Mouse (Mus musculus) myocyte (in vitro differentiated cells): Measurements from ENCODE around the gene Sh3tc1.

Experiments used
- MAX ChIP-seq: IDR thresholded peaks from one replicate; pipeline ENCODE4 v1.6.1; 2011; ENCODE audit warnings: low read depth, mild to moderate bottlenecking, control low read depth
- MYOD1 ChIP-seq, 3 experiments: IDR thresholded peaks; one replicate each; pipeline ENCODE4 v1.6.1; 2011; ENCODE audit warnings: control low read depth in 2 of 3, low read depth in 2 of 3, mild to moderate bottlenecking in 2 of 3, moderate library complexity in 1 of 3; ENCODE audit not compliant: insufficient read length in 2 of 3, control insufficient read depth in 1 of 3
- MYOG ChIP-seq, 3 experiments: IDR thresholded peaks; one replicate each; pipeline ENCODE4 v1.6.1; 2011; ENCODE audit warnings: control low read depth in 2 of 3, low read depth in 2 of 3, mild to moderate bottlenecking in 2 of 3; ENCODE audit not compliant: insufficient read length in 2 of 3, control insufficient read depth in 1 of 3, insufficient read depth in 1 of 3
- POLR2A ChIP-seq: IDR thresholded peaks from one replicate; pipeline ENCODE4 v1.6.1; 2011; ENCODE audit warnings: low read depth, mild to moderate bottlenecking, control low read depth, moderate library complexity; ENCODE audit not compliant: insufficient read length
- TCF12 ChIP-seq: IDR thresholded peaks from one replicate; pipeline ENCODE4 v1.6.1; 2011; ENCODE audit warnings: mild to moderate bottlenecking, control low read depth; ENCODE audit not compliant: poor library complexity, insufficient read depth, severe bottlenecking
- USF1 ChIP-seq: IDR thresholded peaks from one replicate; pipeline ENCODE4 v1.6.1; 2011; ENCODE audit warnings: low read depth, mild to moderate bottlenecking, control low read depth, moderate library complexity

DNA sequence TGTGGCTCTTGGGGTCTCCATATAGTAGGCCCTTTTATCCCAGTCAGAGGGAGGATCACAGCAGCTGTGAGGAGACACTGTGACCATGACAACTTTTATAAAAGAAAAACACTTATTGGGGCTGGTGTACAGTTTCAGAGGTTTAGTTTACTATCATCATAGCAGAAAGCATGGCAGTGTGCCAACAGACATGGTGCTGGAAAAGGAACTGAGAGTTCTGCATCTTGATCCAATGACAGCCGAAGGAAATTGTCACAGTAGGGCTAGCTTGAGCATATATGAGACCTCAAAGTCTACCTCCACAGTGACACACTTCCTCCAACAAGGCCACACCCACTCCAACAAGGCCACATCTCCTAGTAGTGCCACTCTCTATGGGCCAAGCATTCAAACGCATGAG, 50.9 kb downstream of the Sh3tc1 start:
- TF ChIP-seq USF1, result no peak
- TF ChIP-seq MAX, result no peak
- TF ChIP-seq POLR2A, result no peak
- TF ChIP-seq MYOG (IDR thresholded peaks at IDR 0.05; ENCODE audit: control insufficient read depth in 1 of 3, insufficient read depth in 1 of 3, insufficient read length in 2 of 3, low read depth in 2 of 3), result no peak
- TF ChIP-seq TCF12, result no peak
- TF ChIP-seq MYOD1 (IDR thresholded peaks at IDR 0.05; ENCODE audit: control insufficient read depth in 1 of 3, insufficient read length in 2 of 3, low read depth in 2 of 3), result no peak
